Mouse (Mus musculus): Measurements from ENCODE around the gene Gtf2f2. TPM values are rescaled to one million over a fixed set of nuclear protein-coding genes. Genes with fewer than 3 reads are reported as not detected.

Gtf2f2 gene
- total RNA-seq (2021) = 10 to 100 TPM; 11.9 to 12.7 TPM

DNA sequence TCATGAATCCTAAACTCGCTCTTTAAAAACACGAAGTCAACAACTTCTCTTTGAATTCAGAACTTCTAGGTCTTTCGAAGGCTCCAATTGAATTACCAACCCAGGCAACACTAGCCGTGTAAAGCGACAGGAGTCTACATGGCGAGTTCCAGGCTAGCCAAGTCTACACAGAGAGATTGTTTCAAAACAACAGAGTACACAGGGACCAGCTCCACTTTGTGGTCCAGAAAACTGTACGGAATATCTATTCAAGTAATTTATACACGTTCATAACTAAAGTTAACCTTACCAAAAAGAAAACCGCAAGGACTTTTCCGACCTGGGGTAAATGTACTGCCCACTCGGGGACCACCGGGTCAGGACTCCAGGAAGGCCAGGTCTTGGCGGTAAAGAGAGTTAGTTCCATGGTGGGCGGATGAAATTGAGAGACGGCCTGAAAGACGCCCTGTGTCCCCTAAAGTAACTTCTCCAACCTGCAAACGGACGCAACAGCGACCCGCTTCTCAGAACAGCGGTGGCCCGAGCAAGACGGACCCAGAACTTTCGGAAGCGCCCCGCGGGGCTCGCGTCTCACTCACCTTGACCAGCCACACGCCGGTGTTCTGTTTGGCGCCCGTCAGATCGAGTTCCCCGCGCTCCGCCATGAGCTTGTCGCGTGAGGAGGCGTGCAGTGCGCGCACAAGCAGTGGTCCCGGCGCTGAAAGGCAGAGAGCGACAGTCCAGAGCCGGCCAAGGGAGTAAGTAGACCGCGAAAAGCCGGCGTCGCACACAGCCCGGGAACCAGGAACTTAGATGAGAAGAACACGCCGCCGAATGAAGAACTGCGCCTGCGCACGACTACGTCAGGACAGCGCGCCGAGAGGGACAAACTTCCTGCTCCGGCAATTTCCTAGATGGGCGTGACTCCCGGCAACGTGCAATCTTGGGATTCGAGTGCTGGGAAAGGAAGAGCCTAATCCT, at the start of gene Gtf2f2:
Gene Gtf2f2 (minus strand): TSS at position 764 of the 960 bp plus-strand sequence.
- intact Hi-C loops (cut with DNase I) = loop anchor here (5.0 to 10.0 kb wide), 3 partner anchors 102 to 464 kb away; partner anchors contain the start of genes Gpalpp1 and Nufip1

DNA sequence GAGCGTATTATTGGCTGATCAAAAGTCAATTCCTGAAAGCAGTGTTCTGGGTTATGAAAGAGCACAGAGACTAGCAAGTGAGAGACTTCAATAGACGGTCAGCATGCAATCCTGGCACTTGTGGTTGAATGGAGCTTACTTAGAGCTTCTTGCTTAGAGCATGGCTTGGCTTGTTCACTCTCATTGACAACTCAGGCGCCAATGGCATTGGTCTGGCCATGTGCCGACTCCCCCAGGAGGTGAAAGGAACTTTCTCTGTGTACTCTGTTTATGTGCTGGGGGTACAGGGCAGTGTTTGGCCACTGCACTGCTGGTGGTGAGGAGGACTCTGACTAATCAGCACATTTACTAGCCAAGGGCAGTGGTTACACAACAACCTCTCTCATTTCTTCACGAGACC, 48.8 kb upstream of the Gtf2f2 start:
- no peak for DNase-seq
- intact Hi-C loops (cut with DNase I) = no loop called here

More for the DNA sequence above, at the start of gene Gtf2f2:
- DNase-seq = peak; percentile 96 to 97

DNA sequence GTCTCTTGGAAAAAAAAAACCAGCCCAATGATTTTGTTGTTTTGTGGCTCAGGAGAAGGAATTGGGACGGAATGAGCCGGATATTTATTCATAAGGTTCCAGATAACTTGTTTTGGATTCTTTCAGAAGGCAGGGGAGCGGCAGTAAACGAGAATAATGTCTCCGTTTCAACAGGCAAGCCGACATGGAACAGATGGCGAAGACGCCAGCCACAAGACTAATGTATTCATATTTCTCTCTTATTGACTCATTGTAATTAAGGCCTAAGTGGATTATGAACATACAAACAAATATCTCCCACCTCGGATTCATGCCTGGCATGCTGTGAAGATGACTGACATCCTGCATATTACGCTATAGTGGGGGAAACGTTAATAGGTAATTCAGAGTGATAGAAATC, 43.1 kb upstream of the Gtf2f2 start:
- DNase-seq = no peak
- intact Hi-C loops (cut with DNase I) = no loop called here

DNA sequence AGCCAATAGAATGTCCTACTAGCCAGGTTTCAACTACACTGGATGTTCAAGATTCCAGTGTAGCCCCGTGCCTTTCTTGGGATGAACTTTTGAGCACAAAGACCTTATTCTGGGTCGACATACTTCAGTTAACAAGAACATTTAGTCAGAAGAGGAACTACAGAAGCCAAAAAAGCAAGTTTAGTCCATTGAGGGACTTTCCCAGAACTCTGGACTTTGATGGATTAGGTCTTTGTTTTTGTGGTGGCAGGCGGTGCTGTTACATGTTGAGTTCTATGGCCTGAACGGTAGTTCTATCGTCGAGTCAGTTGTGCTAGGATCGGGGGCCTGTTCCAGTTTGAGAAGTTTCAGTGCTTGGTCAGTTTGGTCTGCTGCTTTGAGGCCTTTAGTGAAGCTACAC, 41.3 kb upstream of the Gtf2f2 start:
- intact Hi-C loops (cut with DNase I) = no loop called here
- DNase-seq = no peak

DNA sequence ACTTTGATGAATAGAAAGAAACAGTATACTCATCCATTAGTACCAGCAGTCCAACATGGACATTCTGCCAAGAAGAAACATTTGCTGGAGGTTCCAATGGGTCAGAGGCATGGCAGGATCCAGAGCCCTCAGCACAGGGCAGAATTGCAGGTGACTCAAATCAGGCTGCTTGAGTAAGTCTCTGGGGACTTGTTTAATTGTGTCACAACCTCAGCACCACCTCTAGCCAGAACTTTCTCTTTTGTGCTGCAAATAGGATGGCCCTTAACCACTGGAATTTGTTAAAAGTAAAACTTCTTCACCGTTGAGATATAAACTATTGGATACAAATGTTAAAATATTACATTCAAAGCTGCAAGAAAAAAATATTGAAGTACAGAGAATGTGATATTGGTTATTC, 35.1 kb upstream of the Gtf2f2 start:
- intact Hi-C loops (cut with DNase I) = no loop called here
- no peak for DNase-seq

DNA sequence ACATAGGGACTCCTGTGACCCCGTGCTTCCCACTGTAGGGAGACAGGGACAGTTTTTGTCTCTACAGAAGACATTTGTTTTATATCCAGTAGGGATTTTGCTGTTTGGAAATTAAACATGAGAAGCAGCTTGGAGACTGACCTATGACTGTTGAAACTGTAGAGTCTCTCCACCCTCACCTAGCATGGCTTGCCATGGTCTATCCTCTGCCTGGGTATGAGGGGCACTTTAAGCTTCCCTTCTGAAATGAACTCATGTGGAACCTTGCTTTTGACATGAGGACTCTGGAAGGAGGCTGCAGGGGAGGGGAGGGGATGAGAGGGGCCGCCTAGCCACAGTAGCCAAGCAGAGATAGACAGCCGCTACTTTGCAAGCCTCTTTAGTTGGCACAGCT, 33.5 kb upstream of the Gtf2f2 start:
- intact Hi-C loops (cut with DNase I) = no loop called here
- DNase-seq = no peak

DNA sequence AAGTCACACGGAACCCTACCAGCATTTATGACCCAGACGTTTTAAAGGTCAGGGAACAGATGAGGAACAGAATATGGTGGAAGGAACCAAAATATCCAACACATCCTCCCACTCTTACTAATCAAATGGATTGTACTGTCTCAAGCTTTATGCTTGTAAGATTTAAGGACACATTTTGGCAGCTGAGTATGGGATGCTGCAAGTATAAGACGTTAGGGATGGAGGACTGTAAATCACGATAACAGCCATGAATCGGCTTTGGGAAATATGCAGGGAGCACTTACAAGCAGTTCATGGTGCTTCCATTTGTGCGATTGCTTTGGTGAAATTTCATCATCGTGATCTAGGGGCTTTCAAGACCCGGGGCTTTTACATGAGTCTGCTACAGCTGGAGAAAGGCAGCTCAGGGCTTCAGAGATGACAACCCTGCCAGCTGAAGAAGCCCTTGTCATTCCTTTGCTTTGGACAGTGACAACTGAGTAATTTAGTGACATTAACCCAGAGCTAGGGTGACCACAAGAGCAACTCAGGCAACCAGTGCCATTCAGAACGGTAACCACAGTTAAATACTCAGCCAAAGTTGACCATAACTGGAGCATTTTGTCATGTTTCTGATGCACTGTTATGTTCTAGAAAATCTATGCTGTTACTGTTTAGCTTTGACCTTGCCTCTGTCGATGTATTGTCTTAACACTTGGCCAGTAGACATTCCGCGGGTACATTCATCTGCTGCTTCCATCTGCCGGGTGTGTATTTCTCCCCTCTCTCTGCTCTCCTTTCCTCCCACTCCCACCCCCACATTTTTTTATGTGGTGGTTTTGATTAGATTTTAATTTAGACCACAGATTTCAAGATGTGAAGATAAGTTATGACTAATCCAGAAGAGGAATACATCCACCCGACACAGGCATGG, 32.8 kb upstream of the Gtf2f2 start:
- intact Hi-C loops (cut with DNase I) = no loop called here
- no peak for DNase-seq

DNA sequence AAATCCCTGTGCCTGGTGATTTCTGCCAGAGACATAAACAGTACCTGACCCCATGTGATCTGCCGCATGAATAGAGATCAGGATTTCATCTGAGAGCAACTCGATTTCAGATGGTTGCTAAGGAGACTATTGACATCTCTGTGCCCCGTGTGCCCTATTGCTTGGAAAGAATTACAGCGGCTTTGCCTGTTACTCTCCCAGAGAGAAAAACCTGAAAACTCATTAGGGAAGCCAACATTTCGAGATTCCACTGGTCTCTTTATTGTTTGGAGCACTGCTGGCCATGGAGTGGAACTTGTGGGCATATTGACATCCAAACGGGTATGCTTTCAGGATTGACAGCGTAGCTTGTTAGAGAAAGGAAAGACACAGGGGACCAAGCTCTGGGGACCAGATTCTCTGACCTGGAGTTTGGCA, 22.6 kb upstream of the Gtf2f2 start:
- no peak for DNase-seq
- intact Hi-C loops (cut with DNase I) = no loop called here

DNA sequence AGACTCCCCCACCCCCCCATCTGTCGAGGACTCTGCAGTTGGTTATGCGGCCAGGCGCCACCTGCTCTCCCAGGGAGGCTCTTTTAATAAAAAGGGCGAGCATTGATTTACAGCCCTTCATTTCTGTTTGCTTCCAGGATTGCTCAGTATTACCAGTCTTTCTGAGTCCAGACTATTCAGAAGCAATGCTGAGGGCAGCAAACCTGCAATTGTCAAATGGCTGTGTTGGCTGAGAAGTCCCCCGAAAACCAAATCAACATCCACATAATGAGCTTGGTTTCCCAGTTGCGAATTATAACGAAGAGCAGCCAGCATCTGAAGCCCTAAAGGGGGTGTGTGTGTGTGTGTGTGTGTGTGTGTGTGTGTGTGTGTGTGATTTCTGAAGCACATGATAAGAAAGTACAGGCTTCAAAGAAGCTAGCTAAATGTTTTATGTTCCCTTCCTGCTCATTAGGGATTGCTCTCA, 22.0 kb upstream of the Gtf2f2 start:
- intact Hi-C loops (cut with DNase I) = no loop called here
- no peak for DNase-seq

DNA sequence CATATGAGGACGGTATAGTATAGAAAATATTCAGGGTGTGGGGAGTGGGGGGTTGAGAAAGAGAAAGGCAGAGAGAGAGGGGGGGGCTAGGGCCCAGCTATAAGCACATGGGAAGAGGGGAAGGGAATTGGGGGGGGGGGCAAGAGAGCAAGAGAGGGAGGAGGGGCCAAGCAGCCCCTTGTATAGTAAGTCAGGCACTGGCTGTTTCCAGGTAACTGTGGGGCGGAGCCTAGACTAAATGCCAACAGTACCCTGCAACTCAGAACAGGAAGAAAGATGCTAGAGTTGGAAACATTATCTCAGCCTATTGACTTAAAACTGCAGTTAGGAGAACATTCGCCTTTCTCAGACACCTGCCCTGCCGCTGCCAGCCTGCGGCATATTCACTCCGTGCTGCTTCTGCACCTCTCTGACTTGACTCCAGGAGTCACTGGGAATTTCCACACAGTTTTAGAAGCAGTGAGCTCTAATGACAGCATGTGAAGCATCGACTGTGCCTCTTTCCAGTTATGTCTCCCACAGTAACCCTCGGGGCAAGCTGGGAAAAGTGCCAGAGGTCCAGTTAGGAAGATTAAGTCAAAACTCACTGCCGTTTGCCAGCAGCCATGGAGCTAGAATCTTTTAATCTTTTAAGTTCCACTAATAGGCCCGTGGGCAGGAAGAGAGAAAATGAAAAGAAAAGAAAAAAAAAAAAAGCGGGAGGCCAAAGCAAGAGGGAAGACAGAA, 20.6 kb upstream of the Gtf2f2 start:
- intact Hi-C loops (cut with DNase I) = no loop called here
- peak; percentile 21 to 22 for DNase-seq

DNA sequence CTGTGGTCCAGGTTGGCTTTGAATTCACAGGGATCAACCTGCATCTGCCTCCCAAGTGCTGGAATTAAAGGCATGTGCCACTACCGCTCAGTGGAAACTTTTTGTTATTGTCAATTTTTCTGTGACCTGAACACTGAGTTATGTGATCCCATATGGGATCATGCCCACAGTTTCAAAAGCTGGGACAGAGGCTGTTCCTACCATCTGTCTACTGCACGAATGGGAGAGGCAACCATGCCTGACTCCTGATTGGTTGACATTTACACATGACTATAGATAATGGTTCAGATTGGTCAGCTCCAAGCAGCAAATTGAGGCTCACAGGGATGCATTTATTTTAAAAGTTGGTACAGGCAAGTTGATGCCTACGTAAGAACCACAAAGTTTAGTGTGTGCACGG, 14.0 kb upstream of the Gtf2f2 start:
- DNase-seq = no peak

DNA sequence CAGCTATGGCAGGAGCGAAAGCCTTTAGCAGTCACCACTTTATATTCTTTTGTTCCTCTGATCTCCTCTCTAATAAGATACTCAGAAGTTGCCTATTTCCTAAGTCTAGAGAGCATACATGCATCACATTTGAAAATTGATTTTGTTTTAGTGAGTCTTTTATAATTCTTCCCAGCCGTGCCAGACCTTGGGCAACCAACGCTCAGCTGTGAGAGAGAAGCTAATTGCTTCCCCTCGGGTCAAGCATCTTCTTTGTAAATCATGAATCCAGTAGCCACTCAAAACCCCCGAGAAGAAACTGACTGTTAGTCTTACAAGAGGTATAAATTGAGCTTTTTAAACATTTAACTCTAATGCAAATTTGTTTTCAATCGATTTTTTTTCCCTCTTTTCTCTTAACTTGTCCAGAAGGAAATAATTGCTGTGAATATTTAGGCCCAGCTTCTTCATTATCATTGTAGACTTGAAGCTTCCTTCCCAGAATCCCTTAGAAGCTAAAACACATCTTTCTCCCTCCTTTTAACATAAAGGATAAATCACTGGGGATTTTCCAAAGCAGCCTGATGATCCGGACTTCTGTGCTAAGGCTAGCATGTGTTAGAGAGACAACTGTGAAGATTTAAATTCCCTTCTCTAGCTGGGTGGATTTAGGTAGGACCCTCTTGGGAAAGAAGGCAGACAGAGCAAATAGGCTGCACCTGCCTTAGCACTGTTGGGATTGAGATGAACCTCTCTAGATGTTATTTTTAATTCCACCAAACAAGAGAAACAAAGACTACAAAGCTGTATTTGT, 10.5 kb upstream of the Gtf2f2 start:
- intact Hi-C loops (cut with DNase I) = no loop called here
- DNase-seq = no peak

More for the DNA sequence above, 14.0 kb upstream of the Gtf2f2 start:
- intact Hi-C loops (cut with DNase I) = no loop called here

DNA sequence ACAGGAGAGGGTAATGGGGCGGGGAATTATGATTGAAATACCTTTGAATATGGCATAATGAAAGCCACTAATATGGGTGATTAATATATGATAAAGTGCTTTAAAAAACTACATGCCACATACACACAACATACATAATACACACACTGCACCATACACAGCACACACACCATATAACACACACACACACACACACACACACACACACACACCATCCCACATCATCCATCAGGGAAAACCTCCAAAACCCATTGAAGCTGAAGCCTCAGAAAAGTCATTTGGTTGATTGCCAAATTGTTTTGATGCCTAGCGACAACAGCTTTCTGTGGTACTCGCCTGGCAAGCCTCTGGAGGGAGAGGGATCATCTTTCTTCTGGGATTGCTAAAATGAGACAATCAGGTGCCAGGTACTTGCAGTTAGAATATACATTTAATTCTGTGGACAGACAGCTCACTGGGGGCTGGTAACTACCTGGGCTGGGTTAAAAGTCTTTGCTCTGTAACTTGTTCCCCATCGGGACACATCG, 9.7 kb upstream of the Gtf2f2 start:
- DNase-seq = no peak
- intact Hi-C loops (cut with DNase I) = no loop called here

DNA sequence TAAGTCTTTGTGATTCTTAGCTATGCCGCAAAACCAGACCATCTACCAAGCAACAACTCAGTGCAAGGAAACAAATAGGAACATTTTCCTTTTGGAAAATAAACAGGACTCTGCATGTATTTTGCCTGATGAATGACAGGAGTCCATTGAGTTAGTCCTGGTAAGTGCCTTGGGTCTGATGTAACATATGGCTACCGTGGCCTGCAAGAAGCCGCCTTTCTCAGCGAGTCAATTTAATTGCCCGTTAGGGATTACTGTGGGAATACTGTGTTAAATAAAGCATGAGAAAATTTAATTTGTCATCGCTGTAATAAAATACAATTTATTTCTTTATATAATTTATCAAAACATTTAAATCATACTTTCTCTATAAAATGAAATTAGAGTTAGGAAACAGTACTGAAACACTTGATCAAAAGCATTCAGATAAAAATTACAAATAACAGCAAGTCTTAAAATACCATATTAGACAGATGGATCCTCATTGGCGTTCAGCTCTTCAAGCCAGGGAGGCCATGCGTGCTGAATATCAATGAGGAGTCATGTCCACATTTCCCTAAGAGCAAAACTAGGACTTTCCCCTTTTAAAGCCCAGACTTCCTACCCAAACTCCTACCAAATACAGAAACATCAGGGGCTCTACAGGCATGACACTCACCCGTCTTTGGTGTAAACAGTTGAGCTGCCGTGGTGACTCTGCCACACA, 7.3 kb upstream of the Gtf2f2 start:
- intact Hi-C loops (cut with DNase I) = loop anchor here (10.0 kb wide), 1 partner anchor 457 kb away; no protein-coding TSS in a partner anchor
- no peak for DNase-seq

DNA sequence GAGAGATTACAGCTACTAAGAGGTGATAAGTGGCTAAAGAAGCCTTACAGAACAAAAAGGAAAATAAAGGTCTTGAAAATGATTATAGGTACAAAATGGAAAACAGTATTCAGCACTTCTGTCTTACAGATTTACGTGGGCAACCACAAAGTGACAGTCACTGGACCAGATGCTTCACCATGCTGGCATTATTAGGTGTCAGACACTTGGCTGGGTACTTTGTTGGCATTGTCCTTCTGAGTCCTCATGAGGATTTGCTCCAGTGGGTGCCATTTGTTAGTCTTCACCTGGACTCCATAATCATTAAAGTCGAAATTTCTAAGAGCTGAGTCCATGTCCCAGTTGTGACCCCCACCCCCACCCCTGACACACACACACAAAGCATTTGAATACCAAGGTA, 3.7 kb upstream of the Gtf2f2 start:
- intact Hi-C loops (cut with DNase I) = loop anchor here (5.0 to 10.0 kb wide), 3 partner anchors 98 to 460 kb away; partner anchors contain the start of genes Gpalpp1 and Nufip1
- no peak for DNase-seq

DNA sequence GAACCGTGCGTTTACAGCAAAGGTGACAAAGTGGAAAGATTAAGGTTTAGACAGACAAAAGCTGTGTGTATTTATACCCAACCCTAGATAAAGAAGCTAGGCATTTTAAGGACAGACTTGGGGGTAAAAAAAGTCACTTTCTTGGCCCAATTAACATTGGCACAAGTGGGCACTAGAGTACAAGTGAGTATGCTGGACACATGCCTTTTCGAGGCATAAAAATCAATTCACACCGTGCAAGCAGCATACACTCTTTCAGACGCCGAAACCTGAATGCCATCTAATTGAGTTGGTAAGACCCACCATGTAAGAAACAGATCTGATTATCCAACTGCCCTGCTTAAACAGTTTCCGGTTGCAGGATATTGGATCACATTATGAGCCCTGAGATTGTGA, 395 bp upstream of the Gtf2f2 start:
- intact Hi-C loops (cut with DNase I) = loop anchor here (5.0 to 10.0 kb wide), 3 partner anchors 101 to 464 kb away; partner anchors contain the start of genes Gpalpp1 and Nufip1
- DNase-seq = no peak

DNA sequence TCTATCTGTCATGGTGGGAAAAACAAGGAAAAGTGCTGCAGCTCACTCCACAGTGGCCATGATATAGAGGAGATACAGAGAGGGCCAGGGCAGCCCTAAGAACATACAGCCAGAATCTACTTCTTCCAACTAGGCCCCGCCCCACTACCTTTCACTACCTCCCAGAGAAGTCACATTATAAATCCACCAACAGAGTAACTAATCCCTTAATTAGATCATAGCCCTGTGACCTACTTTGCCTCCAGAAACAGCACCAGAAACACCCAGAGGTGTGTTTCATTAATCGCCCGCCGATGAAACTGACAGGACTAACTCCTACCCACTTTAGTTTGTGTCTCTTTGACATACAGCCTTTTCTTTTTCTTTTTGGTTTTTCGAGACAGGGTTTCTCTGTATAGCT, 1.5 kb downstream of the Gtf2f2 start:
- DNase-seq = no peak
- intact Hi-C loops (cut with DNase I) = no loop called here

DNA sequence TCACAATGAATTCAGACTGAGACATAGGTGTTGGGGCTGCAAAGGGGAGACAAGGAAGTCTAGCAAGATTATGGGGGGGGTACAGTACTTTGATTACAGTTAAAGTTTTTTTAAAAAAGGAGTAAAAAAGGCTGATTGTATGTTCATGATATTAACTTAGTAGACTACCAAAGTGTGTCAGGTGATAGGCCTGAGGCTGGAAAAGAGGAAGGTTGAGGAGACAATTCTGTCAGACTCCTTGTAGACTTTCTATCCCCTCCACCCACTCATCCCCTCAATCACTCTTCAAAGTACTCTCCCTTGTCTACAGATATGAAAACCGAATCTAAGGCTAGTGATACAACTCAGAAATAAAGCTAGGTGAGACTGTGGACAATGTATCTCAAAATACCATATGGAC, 2.5 kb downstream of the Gtf2f2 start:
- intact Hi-C loops (cut with DNase I) = no loop called here
- DNase-seq = no peak

DNA sequence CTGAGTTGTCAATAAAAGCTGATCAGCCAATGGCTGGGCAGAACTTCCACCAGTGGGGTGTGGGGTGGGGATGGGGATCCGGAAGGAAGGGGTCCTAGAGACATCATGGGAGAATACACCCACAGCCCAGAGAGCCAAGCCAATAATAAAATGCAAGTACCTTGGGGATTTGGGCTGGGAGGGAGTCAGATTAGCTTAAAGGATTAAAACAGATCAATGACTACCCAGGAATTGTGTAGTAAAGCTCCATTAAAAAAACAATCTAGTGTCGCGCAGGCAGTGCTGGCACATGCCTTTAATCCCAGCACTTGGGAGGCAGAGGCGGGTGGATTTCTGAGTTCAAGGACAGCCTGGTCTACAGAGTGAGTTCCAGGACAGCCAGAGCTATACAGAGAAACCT, 5.7 kb downstream of the Gtf2f2 start:
- no peak for DNase-seq
- intact Hi-C loops (cut with DNase I) = no loop called here
